Mouse (Mus musculus) thymus, adult 18-20 months (tissue): ENCODE data around the gene Epb42.
"Not testable (repeated sequence)": the region's sequence is repeated elsewhere in the genome, so short reads cannot be mapped to it uniquely, and the experiment has no call there.

Experiments
- DNase-seq, 2 experiments: peaks; one replicate each; pipeline ENCODE4 v3.0.0; 2022; ENCODE audit warnings: mixed read lengths in 2 of 2

Epb42 gene

GRCm38 (mm10) chr2:121006986-121007385, 29.9 kb downstream of the Epb42 start:
- no peak for DNase-seq

- no peak for DNase-seq
These were observed 32.7 kb downstream of the Epb42 start for GRCm38 (mm10) chr2:121004018-121004811.

DNA sequence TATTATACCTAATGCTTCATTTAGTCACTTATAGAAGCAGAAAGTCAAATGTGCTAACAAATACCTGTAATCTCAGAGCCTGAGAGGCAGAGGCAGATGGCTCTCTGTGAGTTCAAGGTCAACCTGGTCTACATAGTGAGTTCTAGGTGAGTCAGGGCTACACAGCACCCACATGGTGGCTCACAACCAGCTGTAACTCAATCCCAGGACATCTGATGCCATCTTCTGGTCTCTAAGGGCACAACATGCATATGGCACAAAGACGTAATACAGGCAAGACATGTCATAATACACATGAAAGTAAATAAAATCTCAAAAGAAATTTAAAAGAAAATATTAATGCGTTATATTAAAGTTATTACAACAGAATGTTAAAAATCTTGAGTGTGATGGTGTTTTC, 33.3 kb downstream of the Epb42 start:
- no peak for DNase-seq

GRCm38 (mm10) chr2:120998863-120999262, 38.0 kb downstream of the Epb42 start:
- DNase-seq: no peak

DNA sequence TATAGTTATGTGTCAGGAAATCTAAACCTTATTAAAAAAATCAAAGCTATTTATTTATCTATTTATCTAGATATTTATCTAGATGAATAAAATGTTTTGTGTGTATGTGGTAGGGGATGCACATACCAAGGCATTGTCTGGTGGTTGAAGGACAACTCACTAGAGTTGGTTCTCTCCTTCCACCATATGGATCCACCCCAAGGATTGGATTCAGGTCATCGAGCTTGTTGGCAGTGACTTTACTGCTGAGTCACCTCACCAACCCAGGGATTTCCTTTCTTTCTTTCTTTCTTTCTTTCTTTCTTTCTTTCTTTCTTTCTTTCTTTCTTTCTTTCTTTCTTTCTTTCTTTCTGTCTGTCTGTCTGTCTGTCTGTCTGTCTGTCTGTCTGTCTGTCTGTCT, 40.3 kb downstream of the Epb42 start:
- DNase-seq: not testable (repeated sequence)

DNA sequence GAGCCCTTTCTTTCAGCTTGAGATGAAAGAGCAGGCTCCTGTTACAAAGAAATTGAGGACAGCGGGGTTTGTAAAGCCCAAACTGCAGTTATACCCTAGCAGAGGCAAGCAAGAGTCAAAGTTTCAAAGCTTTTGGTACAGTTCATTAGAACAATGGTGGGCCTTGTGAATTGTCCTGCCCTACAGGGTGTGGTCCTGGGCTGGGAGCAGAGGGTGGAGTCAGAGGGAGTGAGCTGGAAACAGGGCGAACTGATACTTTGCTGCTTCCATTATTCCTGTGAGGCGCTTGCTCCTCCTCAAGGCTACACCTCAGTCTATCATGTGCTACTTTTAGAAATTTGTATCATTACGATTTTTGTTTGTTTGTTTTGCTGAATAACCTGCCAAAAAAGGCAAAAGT, 45.7 kb downstream of the Epb42 start:
- no peak for DNase-seq

- no peak for DNase-seq
These were observed 51.6 kb downstream of the Epb42 start for GRCm38 (mm10) chr2:120985241-120985640.

GRCm38 (mm10) chr2:120983611-120984010, 53.3 kb downstream of the Epb42 start:
- no peak for DNase-seq

DNA sequence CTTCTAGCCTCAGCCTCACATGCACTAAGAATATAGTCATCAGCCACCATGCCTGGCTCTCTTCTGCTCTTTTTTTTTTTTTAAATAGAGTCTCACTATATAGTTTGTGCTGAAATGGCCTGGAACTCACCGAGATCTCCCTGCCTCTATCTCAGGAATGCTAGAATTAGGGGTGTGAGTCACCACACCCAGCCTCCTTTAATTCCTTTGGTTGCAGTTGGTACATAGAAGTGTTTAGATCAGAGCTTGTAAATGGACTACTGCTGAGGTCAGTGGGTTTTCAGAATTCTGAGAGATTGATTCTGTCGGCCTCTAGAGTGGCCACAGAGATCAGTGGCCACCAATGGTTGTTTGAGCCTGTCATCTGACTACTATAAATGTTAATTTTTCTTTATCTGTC, 56.0 kb downstream of the Epb42 start:
- no peak for DNase-seq

DNA sequence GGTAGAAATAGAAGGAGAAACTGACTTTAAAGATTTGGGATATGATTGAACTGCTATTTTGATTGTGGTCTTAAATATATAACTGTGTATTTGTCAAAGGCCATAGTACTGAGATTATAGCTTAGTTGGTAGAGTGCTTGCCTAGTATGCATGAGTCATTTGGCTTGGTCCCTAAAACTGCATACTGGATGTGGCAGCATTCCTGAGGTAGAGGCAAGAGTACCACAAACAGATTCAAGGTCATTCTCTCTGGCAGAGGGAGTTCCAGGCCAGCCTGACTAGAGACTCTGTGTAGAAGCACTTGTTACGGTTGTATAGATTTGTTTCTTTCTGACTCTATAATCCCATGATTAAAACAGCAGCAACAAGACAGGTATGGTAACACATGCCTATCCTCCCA, 57.1 kb downstream of the Epb42 start:
- no peak for DNase-seq

- no peak for DNase-seq
These were observed 58.2 kb downstream of the Epb42 start for GRCm38 (mm10) chr2:120978693-120979037.

- DNase-seq: no peak
These were observed 58.8 kb downstream of the Epb42 start for GRCm38 (mm10) chr2:120977926-120978692.

DNA sequence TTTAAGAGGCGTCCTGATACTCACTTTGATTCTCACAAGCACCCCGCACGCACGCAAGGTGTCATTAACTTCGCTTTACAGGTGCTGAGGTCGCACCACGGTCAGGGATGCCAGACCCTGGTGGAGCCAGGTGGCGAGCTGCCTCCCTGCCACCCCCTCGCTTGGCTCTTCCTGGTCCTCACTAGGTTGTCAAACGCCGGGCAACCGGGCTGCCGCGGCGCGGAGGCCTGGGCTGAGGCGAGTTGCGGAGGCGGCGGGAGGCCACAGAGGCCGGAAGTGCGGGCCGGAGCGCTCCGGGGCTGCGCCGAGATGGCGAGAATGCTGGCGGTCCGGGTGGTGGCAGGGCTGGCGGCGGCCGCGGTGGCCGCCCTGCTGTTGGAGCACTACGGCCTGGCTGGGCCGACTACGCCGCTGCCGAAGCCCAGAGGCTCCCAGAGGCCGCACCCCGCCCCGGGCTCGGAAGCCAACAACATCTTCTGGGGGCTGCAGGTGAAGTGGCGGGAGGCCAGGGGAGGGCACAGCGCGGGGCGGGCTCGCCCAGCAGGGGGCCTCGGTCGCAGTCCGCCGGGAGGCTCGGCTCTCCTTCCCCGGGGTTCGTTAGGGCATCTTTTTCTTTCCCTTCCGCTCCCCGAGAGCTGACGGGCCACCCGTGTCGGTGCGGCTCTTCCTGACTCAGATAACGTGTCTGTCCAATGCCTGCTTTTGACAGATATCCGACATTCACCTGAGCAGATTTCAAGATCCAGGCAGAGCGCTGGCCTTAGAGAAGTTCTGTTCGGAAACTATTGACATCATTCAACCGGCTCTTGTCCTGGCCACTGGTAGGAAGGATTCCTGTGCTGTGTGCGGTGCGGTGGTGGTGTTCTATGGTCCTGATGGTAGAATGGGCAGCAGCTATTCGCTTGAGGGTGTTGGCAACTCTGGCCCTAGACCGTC, 59.6 kb downstream of the Epb42 start, which contains the start of gene Tmem62:
Tmem62 (plus strand) TSS at position 28 of the 936 bp plus-strand sequence.
- peak; percentile 58 to 63 for DNase-seq

DNA sequence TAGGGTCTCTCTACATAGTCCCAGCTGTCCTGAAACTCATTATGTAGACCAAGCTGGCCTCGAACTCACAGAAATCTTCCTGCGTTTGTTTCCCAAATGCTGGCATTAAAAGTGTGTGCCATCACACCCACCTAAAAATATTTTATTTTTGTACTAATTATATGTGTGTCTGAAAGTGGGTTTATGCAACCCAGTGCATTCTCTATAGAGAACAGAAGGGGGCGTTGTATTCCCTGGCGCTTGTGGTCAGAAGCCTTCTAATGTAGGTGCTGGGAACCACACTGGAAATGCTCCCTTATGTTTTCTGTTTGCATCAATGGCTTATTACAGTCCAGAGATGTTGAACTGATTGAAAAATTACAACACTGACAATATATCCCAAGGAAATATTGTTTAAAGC, 60.6 kb downstream of the Epb42 start:
- no peak for DNase-seq

- DNase-seq: no peak
These were observed 63.9 kb downstream of the Epb42 start for GRCm38 (mm10) chr2:120972964-120973363.

GRCm38 (mm10) chr2:120972257-120972656, 64.6 kb downstream of the Epb42 start:
- not testable (repeated sequence) for DNase-seq

GRCm38 (mm10) chr2:120971766-120972165, 65.1 kb downstream of the Epb42 start:
- DNase-seq: no peak

DNA sequence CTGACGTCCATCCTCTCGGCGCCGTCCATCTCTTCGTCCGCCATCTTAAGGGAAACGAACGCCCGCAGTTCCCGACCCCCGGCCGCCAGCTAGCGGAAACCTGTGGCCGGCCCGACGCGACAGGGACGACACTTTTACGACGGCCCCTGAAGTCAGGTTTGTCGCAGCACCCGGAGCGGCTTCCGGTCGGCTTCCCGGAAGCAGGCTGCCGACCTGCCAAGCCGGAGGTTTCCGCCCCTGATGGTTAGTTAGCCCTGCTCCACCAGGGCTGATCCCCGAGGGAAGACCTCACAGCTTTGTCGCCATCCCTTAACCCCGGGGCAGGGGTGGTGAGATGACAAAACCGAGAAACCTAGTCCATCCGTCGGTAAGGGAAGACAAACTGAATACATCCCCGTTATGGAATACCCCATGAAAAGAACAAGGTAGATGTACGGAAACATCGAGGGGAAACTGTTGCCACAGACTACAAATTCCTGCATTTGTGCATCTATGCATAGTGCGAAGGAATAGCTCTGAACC, 66.3 kb downstream of the Epb42 start, which contains the start of gene Ubr1:
Ubr1 (minus strand) TSS at position 157 of the 522 bp plus-strand sequence.
- DNase-seq: peak; percentile 79 to 85

DNA sequence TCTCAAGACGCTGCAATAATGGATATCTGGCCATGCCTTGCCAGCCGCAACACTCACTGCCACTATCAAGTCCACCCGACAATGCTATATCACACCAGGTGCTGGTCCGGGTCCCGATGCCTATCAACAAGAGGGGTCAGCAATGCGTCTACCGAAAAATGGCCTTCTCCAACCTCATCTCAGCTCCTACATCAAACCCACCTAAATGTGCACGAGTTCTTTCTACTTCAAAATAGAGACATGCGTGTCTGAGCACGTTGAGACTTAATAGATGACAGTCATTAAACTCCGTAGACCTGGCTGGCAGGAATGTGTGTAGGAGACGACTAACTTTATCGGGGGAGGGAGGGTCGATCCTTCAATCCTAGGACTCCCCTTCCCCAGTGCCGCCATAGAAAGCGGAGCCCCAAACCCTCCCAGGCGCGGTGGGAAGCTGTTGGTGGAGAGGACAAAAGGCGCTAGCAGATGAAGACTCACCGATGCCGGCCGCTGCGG, 66.8 kb downstream of the Epb42 start:
- DNase-seq: no peak
